Mouse (Mus musculus): ENCODE data around the gene Ddr2. TPM values are rescaled to one million over a fixed set of nuclear protein-coding genes. Genes with fewer than 3 reads are reported as not detected.
A peak's percentile ranks its signal among the peaks of the same experiment; 100 is the strongest.

Ddr2 gene
- polyA plus RNA-seq, 1 experiment from 2014 or later: 36.0 TPM

DNA sequence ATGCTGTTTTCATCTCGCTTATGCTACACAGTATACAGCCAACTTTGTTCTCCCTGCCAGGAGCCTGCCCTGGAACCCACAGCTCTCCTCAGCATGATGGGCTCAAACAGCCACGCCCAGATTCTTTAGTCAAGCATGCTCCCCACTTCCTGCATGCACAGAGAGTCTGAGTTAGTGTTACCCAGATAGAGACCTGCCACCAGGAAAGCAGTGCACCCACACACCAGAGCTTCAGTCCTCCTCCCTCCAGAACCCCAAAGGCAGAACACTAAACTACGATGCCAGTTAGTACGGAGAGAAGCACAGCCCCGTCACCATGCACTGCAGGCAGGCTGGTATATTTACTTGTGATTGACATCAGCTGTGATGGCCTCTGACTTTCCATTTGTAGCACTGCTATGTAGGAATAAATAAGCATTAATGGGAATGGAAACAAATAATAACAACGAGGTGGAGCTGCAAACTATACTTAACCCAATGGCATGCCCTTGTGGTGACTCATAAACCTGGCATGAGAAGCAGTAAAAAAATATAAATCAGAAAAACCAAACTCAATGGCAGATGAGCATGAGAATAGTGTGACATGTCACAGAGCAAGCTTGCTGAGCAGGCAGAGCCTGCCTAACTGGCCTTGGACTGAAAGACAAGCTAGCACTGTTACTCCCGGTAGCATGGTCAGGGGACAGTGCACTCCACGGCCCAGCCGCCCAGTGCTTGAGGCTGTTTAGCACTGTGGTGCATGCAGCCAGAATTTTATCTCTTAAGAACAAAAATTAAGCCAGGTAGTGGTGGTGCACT lies 37.3 kb upstream of the Ddr2 start:
- H3K4me1 ChIP-seq (ENCODE audit: control insufficient read depth, insufficient read depth, low read length): no peaks in the 10 kb centered on the region
- DNase-seq (ENCODE audit: low spot score) (no peak), ATAC-seq (ENCODE audit: insufficient read depth, low FRiP score, low TSS enrichment) (no peak)
- no peak overlapping the region for H3K27ac ChIP-seq (ENCODE audit: low read depth, low read length)
- H3K27me3 ChIP-seq (ENCODE audit: control insufficient read depth, insufficient read depth, low read length): no peaks in the 10 kb centered on the region
- 92% methylated on average over 9 of the region's 9 CpGs for WGBS
- H3K36me3 ChIP-seq (ENCODE audit: control insufficient read depth, insufficient read depth, low read length): no peaks in the 10 kb centered on the region
- no peaks in the 10 kb centered on the region for H3K9me3 ChIP-seq (ENCODE audit: control insufficient read depth, low read length)
- no peak overlapping the region for H3K4me3 ChIP-seq (ENCODE audit: low read depth, low read length)
- H3K9ac ChIP-seq (ENCODE audit: low read length): no peak overlapping the region
- H3K4me2 ChIP-seq (ENCODE audit: low read depth): no peak overlapping the region

DNA sequence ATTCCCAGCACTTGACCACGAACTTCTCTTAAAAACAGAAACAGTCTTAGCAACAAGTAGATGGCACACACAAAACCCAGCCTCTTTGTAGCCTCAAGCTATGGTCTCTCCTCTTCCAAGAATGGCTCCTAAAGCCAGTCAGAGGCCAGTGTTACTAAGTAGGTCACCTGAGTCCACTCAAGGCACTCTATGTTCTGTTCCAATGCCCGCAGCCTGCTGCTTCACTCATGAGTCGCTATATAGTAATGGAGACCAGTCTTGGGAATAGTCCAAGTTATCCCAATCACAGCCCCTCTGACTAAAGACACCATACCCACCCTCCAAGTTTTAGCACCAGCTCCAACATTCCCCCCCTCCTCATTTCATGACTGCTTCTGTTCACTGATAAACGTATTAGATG lies 35.0 kb upstream of the Ddr2 start:
- H3K9me3 ChIP-seq (ENCODE audit: control insufficient read depth, low read length): no peaks in the 10 kb centered on the region
- 98% methylated on average over 4 of the region's 4 CpGs for WGBS
- no peaks in the 10 kb centered on the region for H3K4me1 ChIP-seq (ENCODE audit: control insufficient read depth, insufficient read depth, low read length)
- no peak overlapping the region for H3K9ac ChIP-seq (ENCODE audit: low read length)
- no peaks in the 10 kb centered on the region for H3K27me3 ChIP-seq (ENCODE audit: control insufficient read depth, insufficient read depth, low read length)
- H3K4me3 ChIP-seq (ENCODE audit: low read depth, low read length): no peak overlapping the region
- DNase-seq (ENCODE audit: low spot score): no peak
- no peak overlapping the region for H3K27ac ChIP-seq (ENCODE audit: low read depth, low read length)
- ATAC-seq (ENCODE audit: insufficient read depth, low FRiP score, low TSS enrichment): no peak
- H3K4me2 ChIP-seq (ENCODE audit: low read depth): no peak overlapping the region
- no peaks in the 10 kb centered on the region for H3K36me3 ChIP-seq (ENCODE audit: control insufficient read depth, insufficient read depth, low read length)

DNA sequence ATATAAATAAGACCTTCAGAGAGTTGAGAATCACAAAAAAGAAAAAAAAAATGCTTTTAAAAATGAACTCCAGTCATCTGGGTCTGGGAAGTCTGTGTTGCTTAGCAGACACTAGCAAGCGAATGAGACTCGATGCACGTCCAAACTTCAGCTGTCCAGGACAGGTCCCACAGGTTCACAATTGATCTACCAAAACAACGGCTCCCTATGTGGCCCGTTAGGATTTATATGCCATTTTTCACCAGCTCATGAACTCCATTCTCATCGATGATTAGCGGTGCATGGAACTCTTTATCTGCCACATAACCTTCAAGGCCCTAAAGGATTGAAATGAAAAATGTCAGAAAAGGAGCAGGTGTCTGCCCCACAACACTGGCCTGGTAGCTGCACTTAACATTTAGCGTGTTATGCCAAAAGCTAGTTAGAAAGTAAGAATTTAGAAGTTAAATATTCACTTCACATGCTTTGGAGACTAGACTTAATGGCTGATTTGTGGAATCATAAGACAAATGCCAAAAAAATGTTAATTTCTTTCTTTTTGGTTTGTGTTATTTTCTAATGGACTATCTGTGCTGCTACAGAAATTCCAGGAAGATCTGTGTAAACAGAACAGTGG lies 31.8 kb upstream of the Ddr2 start:
- no peak overlapping the region for H3K4me3 ChIP-seq (ENCODE audit: low read depth, low read length)
- H3K27me3 ChIP-seq (ENCODE audit: control insufficient read depth, insufficient read depth, low read length): no peaks in the 10 kb centered on the region
- 87% methylated on average over 8 of the region's 8 CpGs for WGBS
- H3K4me1 ChIP-seq (ENCODE audit: control insufficient read depth, insufficient read depth, low read length): no peaks in the 10 kb centered on the region
- DNase-seq (ENCODE audit: low spot score) (no peak), ATAC-seq (ENCODE audit: insufficient read depth, low FRiP score, low TSS enrichment) (no peak)
- no peaks in the 10 kb centered on the region for H3K36me3 ChIP-seq (ENCODE audit: control insufficient read depth, insufficient read depth, low read length)
- H3K9ac ChIP-seq (ENCODE audit: low read length): no peak overlapping the region
- H3K4me2 ChIP-seq (ENCODE audit: low read depth): no peak overlapping the region
- no peak overlapping the region for H3K27ac ChIP-seq (ENCODE audit: low read depth, low read length)
- H3K9me3 ChIP-seq (ENCODE audit: control insufficient read depth, low read length): no peaks in the 10 kb centered on the region

DNA sequence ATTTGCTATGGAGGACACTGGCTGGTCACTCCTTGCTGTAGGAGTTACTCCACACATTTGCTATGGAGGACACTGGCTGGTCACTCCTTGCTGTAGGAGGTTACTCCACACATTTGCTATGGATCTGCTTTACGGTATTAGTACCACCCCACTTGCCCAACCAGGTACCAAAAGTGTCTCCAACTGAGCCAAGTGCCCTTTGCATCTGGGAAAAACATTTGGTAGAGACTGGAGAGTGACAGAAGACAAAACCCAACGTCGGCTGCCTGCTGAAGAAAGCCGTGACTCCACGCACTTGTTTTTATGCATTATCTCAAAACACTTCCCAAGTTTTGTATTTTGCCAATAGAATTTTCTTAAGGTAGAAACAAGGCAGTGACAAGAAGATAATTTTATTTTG lies 31.1 kb upstream of the Ddr2 start:
- no peaks in the 10 kb centered on the region for H3K9me3 ChIP-seq (ENCODE audit: control insufficient read depth, low read length)
- no peak overlapping the region for H3K27ac ChIP-seq (ENCODE audit: low read depth, low read length)
- ATAC-seq (ENCODE audit: insufficient read depth, low FRiP score, low TSS enrichment) (no peak), DNase-seq (ENCODE audit: low spot score) (no peak)
- H3K4me1 ChIP-seq (ENCODE audit: control insufficient read depth, insufficient read depth, low read length): no peaks in the 10 kb centered on the region
- no peaks in the 10 kb centered on the region for H3K36me3 ChIP-seq (ENCODE audit: control insufficient read depth, insufficient read depth, low read length)
- 91% methylated on average over 5 of the region's 5 CpGs for WGBS
- no peak overlapping the region for H3K4me2 ChIP-seq (ENCODE audit: low read depth)
- H3K27me3 ChIP-seq (ENCODE audit: control insufficient read depth, insufficient read depth, low read length): no peaks in the 10 kb centered on the region
- no peak overlapping the region for H3K4me3 ChIP-seq (ENCODE audit: low read depth, low read length)
- H3K9ac ChIP-seq (ENCODE audit: low read length): no peak overlapping the region

DNA sequence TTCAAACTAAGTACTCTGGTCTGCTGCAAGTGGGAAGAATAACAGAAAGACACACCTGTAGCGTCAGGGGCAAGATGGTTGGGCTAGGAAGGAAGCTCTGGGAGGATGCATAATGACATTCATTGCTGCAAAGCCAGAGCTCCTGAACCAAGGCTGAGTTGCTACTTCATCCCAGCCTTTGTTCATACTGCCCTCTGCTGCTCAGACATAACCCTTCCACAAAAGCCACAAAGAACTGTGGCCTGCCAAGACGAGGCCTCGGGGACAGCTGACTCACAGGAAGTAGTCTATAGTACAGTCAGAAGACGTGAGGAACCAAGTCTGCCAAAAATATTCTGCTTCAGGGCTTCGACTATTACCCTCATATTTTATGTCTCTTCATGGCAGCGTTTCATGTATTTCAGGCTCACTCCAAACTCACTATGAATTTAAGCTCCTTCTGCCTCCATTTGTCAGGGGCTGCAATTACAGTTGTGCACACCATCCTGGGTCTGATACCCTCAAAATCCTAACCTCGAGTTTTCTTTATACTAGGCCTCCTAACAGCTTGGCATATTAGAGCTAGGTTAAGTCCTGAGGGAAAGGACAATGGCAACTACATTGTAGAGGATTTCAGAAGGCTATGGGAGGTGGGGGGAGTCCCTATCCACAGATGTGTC lies 25.9 kb upstream of the Ddr2 start:
- Histone ChIP-seq H3K9me3 (ENCODE audit: control insufficient read depth, low read length) (no peaks in the 10 kb centered on the region), H3K4me3 (ENCODE audit: low read depth, low read length) (no peak overlapping the region), H3K4me1 (ENCODE audit: control insufficient read depth, insufficient read depth, low read length) (no peaks in the 10 kb centered on the region), H3K9ac (ENCODE audit: low read length) (no peak overlapping the region), H3K27me3 (ENCODE audit: control insufficient read depth, insufficient read depth, low read length) (no peaks in the 10 kb centered on the region), H3K36me3 (ENCODE audit: control insufficient read depth, insufficient read depth, low read length) (no peaks in the 10 kb centered on the region), H3K4me2 (ENCODE audit: low read depth) (no peak overlapping the region), H3K27ac (ENCODE audit: low read depth, low read length) (no peak overlapping the region)
- ATAC-seq (ENCODE audit: insufficient read depth, low FRiP score, low TSS enrichment) (peak; percentile 58; the same call in 1 of the 2 replicates), DNase-seq (ENCODE audit: low spot score) (peak; percentile 65)
- 29% methylated on average over 7 of the region's 7 CpGs for WGBS

DNA sequence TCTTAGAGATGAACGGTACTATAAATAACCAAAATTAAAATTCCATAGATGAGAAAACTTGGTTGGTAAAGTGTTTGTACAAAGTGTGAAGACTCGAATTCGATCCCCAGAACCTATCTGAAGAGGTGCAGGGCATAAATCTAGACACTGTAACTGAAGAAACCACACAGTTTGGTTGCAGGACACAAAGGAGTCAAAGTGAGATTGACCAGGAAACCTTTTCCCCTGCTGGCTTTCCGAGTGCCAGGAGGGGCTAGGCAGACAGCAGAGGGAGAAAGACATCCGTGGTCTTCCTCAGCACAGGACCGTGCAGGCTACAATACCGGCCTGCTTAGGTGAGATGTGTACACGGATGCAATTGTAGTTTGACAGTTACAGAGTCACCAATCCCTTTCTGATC lies 23.7 kb upstream of the Ddr2 start:
- 92% methylated on average over 8 of the region's 8 CpGs for WGBS
- ATAC-seq (ENCODE audit: insufficient read depth, low FRiP score, low TSS enrichment) (no peak), DNase-seq (ENCODE audit: low spot score) (no peak)
- Histone ChIP-seq H3K9me3 (ENCODE audit: control insufficient read depth, low read length) (no peaks in the 10 kb centered on the region), H3K9ac (ENCODE audit: low read length) (no peak overlapping the region), H3K27me3 (ENCODE audit: control insufficient read depth, insufficient read depth, low read length) (no peaks in the 10 kb centered on the region), H3K4me3 (ENCODE audit: low read depth, low read length) (no peak overlapping the region), H3K4me1 (ENCODE audit: control insufficient read depth, insufficient read depth, low read length) (no peaks in the 10 kb centered on the region), H3K4me2 (ENCODE audit: low read depth) (no peak overlapping the region), H3K27ac (ENCODE audit: low read depth, low read length) (no peak overlapping the region), H3K36me3 (ENCODE audit: control insufficient read depth, insufficient read depth, low read length) (no peaks in the 10 kb centered on the region)

DNA sequence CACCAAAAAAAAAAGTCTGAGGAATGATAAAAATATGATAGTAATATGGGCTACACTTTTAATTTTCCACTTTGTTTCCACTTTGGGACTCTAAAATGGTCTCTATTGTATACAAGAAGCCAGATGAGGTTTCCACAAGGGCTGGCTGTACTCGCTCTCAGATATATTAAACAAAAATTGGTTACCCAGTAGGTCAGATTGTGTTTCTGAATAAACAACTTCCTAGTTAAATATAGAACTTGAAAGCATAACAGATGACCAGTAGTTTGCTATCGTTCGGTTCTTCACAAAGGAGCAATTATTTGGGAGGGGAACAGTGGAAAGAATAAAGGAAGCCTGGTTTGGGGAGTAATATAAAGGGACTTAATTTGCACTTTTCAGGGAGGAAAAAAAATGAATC lies 20.4 kb upstream of the Ddr2 start:
- H3K4me2 ChIP-seq (ENCODE audit: low read depth): no peak overlapping the region
- WGBS: 70% methylated on average over 3 of the region's 3 CpGs
- no peaks in the 10 kb centered on the region for H3K4me1 ChIP-seq (ENCODE audit: control insufficient read depth, insufficient read depth, low read length)
- H3K36me3 ChIP-seq (ENCODE audit: control insufficient read depth, insufficient read depth, low read length): no peaks in the 10 kb centered on the region
- DNase-seq (ENCODE audit: low spot score) (no peak), ATAC-seq (ENCODE audit: insufficient read depth, low FRiP score, low TSS enrichment) (no peak)
- H3K9me3 ChIP-seq (ENCODE audit: control insufficient read depth, low read length): no peaks in the 10 kb centered on the region
- H3K9ac ChIP-seq (ENCODE audit: low read length): no peak overlapping the region
- no peaks in the 10 kb centered on the region for H3K27me3 ChIP-seq (ENCODE audit: control insufficient read depth, insufficient read depth, low read length)
- no peak overlapping the region for H3K27ac ChIP-seq (ENCODE audit: low read depth, low read length)
- H3K4me3 ChIP-seq (ENCODE audit: low read depth, low read length): no peak overlapping the region

DNA sequence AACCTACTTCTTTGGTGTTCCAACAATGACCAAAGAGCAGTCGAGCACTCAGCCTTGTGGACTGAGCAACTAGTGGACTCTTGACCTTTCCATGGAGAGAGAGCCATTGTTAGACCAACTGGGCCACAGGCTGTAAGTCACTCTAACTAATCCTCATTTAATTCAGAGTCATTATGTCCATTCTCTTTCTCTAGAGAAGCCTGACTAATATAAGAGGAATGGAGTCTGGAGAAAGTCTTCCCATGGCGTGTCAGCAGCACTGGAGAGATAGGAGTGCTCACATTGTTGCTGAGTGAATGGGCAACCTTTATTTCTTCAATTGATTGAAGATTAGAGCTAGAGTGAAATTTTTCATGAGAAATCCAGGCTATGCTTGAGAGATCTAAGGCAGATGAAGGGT lies 14.1 kb upstream of the Ddr2 start:
- Histone ChIP-seq H3K36me3 (ENCODE audit: control insufficient read depth, insufficient read depth, low read length) (no peaks in the 10 kb centered on the region), H3K4me1 (ENCODE audit: control insufficient read depth, insufficient read depth, low read length) (no peaks in the 10 kb centered on the region), H3K4me3 (ENCODE audit: low read depth, low read length) (no peak overlapping the region), H3K27ac (ENCODE audit: low read depth, low read length) (no peak overlapping the region), H3K9me3 (ENCODE audit: control insufficient read depth, low read length) (no peaks in the 10 kb centered on the region), H3K9ac (ENCODE audit: low read length) (no peak overlapping the region), H3K27me3 (ENCODE audit: control insufficient read depth, insufficient read depth, low read length) (no peaks in the 10 kb centered on the region), H3K4me2 (ENCODE audit: low read depth) (no peak overlapping the region)
- DNase-seq (ENCODE audit: low spot score): no peak
- 66% methylated on average over 2 of the region's 2 CpGs for WGBS
- ATAC-seq (ENCODE audit: insufficient read depth, low FRiP score, low TSS enrichment): no peak

DNA sequence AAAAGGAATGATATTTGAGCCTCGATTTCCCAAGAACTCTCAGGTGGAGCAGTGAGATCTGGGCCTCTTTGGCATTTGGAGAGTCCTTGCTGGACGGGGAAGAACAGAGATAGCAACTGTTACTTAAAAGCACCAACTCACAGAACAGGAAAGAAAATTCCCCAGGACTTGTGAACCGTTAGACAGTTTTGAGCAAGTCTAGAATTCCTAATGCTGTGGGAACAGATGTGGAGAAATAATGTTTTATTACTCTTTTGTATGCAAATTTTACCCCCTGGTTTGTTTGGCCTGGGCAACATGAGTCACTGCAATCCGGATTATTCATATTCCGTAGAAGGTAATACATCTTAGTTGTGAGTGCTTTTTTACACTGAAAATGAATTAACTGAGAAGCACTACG lies 3.1 kb upstream of the Ddr2 start:
- Histone ChIP-seq H3K27ac (ENCODE audit: low read depth, low read length) (no peak overlapping the region), H3K4me3 (ENCODE audit: low read depth, low read length) (no peak overlapping the region), H3K9ac (ENCODE audit: low read length) (no peak overlapping the region), H3K9me3 (ENCODE audit: control insufficient read depth, low read length) (no peaks in the 10 kb centered on the region), H3K4me2 (ENCODE audit: low read depth) (no peak overlapping the region), H3K27me3 (ENCODE audit: control insufficient read depth, insufficient read depth, low read length) (no peaks in the 10 kb centered on the region), H3K4me1 (ENCODE audit: control insufficient read depth, insufficient read depth, low read length) (no peaks in the 10 kb centered on the region), H3K36me3 (ENCODE audit: control insufficient read depth, insufficient read depth, low read length) (no peaks in the 10 kb centered on the region)
- DNase-seq (ENCODE audit: low spot score) (no peak), ATAC-seq (ENCODE audit: insufficient read depth, low FRiP score, low TSS enrichment) (no peak)
- 88% methylated on average over 6 of the region's 6 CpGs for WGBS
